8 mouse cellular contexts compared by ENCODE assay signal in the genomic region with DNA sequence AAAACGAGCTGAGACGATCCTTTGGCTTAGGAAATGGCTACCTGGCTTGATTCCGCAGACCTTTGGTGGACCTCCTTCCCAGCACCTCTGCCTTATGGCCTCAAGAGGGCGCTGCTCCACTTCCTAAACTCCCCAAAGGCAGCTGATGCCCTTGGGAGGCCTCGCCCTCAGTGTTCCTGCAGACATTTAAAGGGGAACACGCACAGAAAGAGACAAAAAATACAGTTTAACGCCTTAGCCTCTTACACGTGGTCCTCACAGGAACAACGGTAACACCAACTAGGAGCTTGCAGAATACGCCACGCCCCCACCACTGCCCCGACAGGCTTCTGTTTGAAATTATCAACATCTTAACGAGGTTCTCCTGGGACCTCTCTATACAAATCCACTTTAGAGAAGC.
DNase-seq lines count a peak whose midpoint lies in the region; ATAC-seq lines count a peak whose summit lies in the region.

No protein-coding gene starts in this region.

- intact Hi-C loops in left cerebral cortex, postnatal 4 days (cut with DNase I) = loop anchor here (2.0 to 10.0 kb wide), 2 partner anchors 52 to 512 kb away; no protein-coding TSS in a partner anchor

- peak; percentile 61 for ATAC-seq in intestine, embryonic 16.5 days
- peak; percentile 65 for ATAC-seq in midbrain, embryonic 11.5 days (ENCODE audit: low FRiP score)

- H3K4me2 ChIP-seq in intestine, embryonic 16.5 days (ENCODE audit: low read depth, low read length) = peak overlapping the region; percentile 71
- no peak overlapping the region for H3K4me2 ChIP-seq in midbrain, embryonic 11.5 days

- DNase-seq in adrenal gland, adult 2 months = peak; percentile 89
- DNase-seq in embryo, embryonic 10.5 days (ENCODE audit: low spot score) = peak; percentile 96
- DNase-seq in gastrocnemius, postnatal 4 days (ENCODE audit: low spot score in 2 of 2) = peak; percentile 60 to 80
- peak; percentile 85 for DNase-seq in left cerebral cortex, postnatal 4 days
- peak; percentile 96 for DNase-seq in midbrain, embryonic 11.5 days (ENCODE audit: low spot score, missing footprints)
- DNase-seq in right cerebral cortex, postnatal 4 days = peak; percentile 68
- DNase-seq in yolk sac, embryonic 10.5 days (ENCODE audit: low spot score) = peak; percentile 87

- no peaks in the 10 kb centered on the region for H3K36me3 ChIP-seq in intestine, embryonic 16.5 days (ENCODE audit: control insufficient read depth, insufficient read depth, low read length)
- H3K36me3 ChIP-seq in midbrain, embryonic 11.5 days (ENCODE audit: control insufficient read depth, insufficient read depth, low read length) = no peaks in the 10 kb centered on the region

- no peaks in the 10 kb centered on the region for H3K9me3 ChIP-seq in intestine, embryonic 16.5 days (ENCODE audit: control insufficient read depth, low read length)
- H3K9me3 ChIP-seq in midbrain, embryonic 11.5 days (ENCODE audit: control insufficient read depth, low read length) = no peaks in the 10 kb centered on the region

- H3K27ac ChIP-seq in intestine, embryonic 16.5 days (ENCODE audit: low read length) = peak overlapping the region; percentile 89
- no peak overlapping the region for H3K27ac ChIP-seq in midbrain, embryonic 11.5 days (ENCODE audit: low read depth, low read length)

- no peak overlapping the region for H3K4me3 ChIP-seq in intestine, embryonic 16.5 days (ENCODE audit: low read length)
- H3K4me3 ChIP-seq in midbrain, embryonic 11.5 days (ENCODE audit: low read depth, low read length) = no peak overlapping the region

- WGBS in intestine, embryonic 16.5 days = 3% methylated on average over 13 of the region's 13 CpGs
- WGBS in midbrain, embryonic 11.5 days = 9% methylated on average over 13 of the region's 13 CpGs

- H3K9ac ChIP-seq in intestine, embryonic 16.5 days (ENCODE audit: low read depth, low read length) = peak overlapping the region; percentile 67; the same call in 1 of the 2 replicates
- no peak overlapping the region for H3K9ac ChIP-seq in midbrain, embryonic 11.5 days (ENCODE audit: low read length)

- no peaks in the 10 kb centered on the region for H3K27me3 ChIP-seq in intestine, embryonic 16.5 days (replicated peaks; ENCODE audit: control insufficient read depth, insufficient read depth, low read length)
- peaks cover 9% of the 10 kb centered on the region for H3K27me3 ChIP-seq in midbrain, embryonic 11.5 days (ENCODE audit: control insufficient read depth, insufficient read depth, low read length)

- peaks cover 55% of the 10 kb centered on the region for H3K4me1 ChIP-seq in intestine, embryonic 16.5 days (ENCODE audit: control insufficient read depth, insufficient read depth, low read length)
- H3K4me1 ChIP-seq in midbrain, embryonic 11.5 days (ENCODE audit: control insufficient read depth, insufficient read depth, low read length) = peaks cover 3% of the 10 kb centered on the region; the same call in 1 of the 2 replicates
